Mouse (Mus musculus): ENCODE results near the gene Anapc16. TPM values are rescaled to one million over a fixed set of nuclear protein-coding genes. Genes with fewer than 3 reads are reported as not detected.

Gene Anapc16
- total RNA-seq, 2 experiments from 2014 or later, result 68.1 to 73.7 TPM

GRCm38 (mm10) chr10:59974191-59974664, 28.7 kb downstream of the Anapc16 start:
- intact Hi-C loops (cut with DNase I), result loop anchor here (1.0 kb wide), 1 partner anchor 22 kb away; no protein-coding TSS in a partner anchor
- DNase-seq, result peak; percentile 81 to 85

- intact Hi-C loops (cut with DNase I), result loop anchor here (2.0 kb wide), 1 partner anchor 63 kb away; no protein-coding TSS in a partner anchor
- DNase-seq, result no peak
Observed at GRCm38 (mm10) chr10:59973400-59973799, 29.5 kb downstream of the Anapc16 start.

GRCm38 (mm10) chr10:59972999-59973398, 29.9 kb downstream of the Anapc16 start:
- no peak for DNase-seq
- intact Hi-C loops (cut with DNase I), result loop anchor here (2.0 kb wide), 1 partner anchor 62 kb away; no protein-coding TSS in a partner anchor

GRCm38 (mm10) chr10:59972534-59972933, 30.4 kb downstream of the Anapc16 start:
- peak; percentile 71 to 75 for DNase-seq
- intact Hi-C loops (cut with DNase I), result loop anchor here (2.0 kb wide), 1 partner anchor 62 kb away; no protein-coding TSS in a partner anchor

DNA sequence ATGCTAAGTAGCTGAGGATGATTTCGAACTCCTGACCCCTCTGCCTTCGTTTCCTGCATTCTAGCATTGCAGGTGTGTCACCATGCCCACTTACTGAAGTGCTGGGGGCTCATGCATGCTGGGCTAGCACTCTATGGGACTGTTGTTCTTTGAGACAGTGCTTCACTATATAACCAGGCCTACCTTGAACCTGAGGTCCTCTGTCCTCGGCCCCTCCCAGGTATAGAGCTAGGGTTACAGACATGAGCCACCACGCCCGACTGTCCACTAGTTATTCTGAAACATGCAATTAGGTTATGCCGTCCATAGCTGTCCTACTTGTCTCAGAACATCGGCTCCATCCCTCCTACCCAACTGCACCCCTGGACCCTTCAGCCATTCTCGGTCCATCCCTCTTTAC, 31.1 kb downstream of the Anapc16 start:
- intact Hi-C loops (cut with DNase I), result loop anchor here (2.0 kb wide), 2 partner anchors 21 to 61 kb away; partner anchors contain the start of gene Ddit4
- no peak for DNase-seq

DNA sequence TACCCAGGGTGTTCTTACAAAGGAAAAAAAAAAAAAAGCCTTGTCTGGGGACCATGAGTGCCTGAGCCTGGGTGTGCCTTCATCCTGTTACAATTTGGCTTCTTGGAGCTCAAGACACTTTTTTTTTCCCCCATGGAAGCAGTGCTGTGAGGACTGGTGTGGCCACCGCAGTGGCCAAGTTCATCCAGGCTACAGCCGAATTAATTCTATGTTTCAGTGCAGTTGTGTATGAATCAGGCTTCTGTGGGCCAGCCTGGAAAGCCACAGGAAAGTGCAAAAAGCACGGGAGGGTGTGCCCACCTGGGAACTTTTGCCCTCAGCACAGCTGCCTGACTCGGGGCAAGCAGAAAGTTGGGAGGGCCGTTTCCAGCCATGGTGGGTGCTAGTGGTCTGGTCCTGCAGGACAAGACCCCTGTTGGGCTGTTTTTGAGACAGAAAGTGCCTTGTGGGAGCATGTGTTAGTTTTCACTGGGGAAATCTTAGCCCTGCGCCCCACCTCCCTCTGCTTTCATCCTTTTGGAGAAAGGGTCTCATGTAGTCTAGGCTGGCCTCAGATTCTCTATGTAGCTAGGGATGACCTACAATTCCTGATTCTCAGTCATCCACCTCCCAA, 32.4 kb downstream of the Anapc16 start:
- intact Hi-C loops (cut with DNase I), result loop anchor here (2.0 kb wide), 1 partner anchor 20 kb away; the partner anchor contains the start of gene Ddit4
- peak in 1 of 2 experiments; percentile 74 for DNase-seq

- intact Hi-C loops (cut with DNase I), result loop anchor here (2.0 to 5.0 kb wide), 2 partner anchors 19 to 32 kb away; partner anchors contain the start of genes Anapc16, Ascc1 and Ddit4
- peak; percentile 86 to 91 for DNase-seq
Observed at GRCm38 (mm10) chr10:59969821-59970449, 33.0 kb downstream of the Anapc16 start.

GRCm38 (mm10) chr10:59967309-59967942, 35.5 kb downstream of the Anapc16 start:
- intact Hi-C loops (cut with DNase I), result loop anchor here (5.0 kb wide), 1 partner anchor 35 kb away; the partner anchor contains the start of genes Anapc16 and Ascc1
- DNase-seq, result peak; percentile 78 to 79

DNA sequence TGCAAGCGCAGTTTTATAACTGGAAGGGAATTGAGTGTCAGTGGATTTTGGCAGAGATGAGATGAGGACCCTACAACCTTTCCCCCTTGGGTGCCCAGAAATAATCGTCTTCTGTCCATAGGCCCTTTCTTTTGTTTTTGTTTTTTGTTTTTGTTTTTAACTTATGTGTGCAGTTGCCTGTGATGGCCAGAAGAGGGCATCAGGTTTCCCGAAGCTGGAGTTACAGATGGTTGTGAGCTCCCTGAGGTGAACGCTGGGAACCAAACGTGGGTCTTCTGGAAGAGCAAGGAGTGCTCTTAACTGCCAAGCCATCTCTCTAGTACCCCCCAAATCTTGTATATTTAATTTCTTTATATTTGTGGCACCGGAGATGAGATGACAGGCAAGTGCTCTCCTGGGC, 36.2 kb downstream of the Anapc16 start:
- no peak for DNase-seq
- intact Hi-C loops (cut with DNase I), result loop anchor here (5.0 kb wide), 1 partner anchor 36 kb away; the partner anchor contains the start of genes Anapc16 and Ascc1

GRCm38 (mm10) chr10:59965788-59966187, 37.1 kb downstream of the Anapc16 start:
- intact Hi-C loops (cut with DNase I), result loop anchor here (5.0 kb wide), 1 partner anchor 37 kb away; the partner anchor contains the start of genes Anapc16 and Ascc1

GRCm38 (mm10) chr10:59965362-59965695, 37.6 kb downstream of the Anapc16 start:
- no peak for DNase-seq
- intact Hi-C loops (cut with DNase I), result loop anchor here (5.0 kb wide), 1 partner anchor 37 kb away; the partner anchor contains the start of genes Anapc16 and Ascc1

More at GRCm38 (mm10) chr10:59965788-59966187, 37.1 kb downstream of the Anapc16 start:
- DNase-seq, result no peak

- intact Hi-C loops (cut with DNase I), result loop anchor here (5.0 kb wide), 1 partner anchor 38 kb away; the partner anchor contains the start of genes Anapc16 and Ascc1
Observed at GRCm38 (mm10) chr10:59964504-59965361, 38.2 kb downstream of the Anapc16 start.

GRCm38 (mm10) chr10:59963609-59964008, 39.3 kb downstream of the Anapc16 start:
- DNase-seq, result no peak
- intact Hi-C loops (cut with DNase I), result no loop called here

More at GRCm38 (mm10) chr10:59964504-59965361, 38.2 kb downstream of the Anapc16 start:
- peak in 1 of 2 experiments; percentile 47 for DNase-seq

DNA sequence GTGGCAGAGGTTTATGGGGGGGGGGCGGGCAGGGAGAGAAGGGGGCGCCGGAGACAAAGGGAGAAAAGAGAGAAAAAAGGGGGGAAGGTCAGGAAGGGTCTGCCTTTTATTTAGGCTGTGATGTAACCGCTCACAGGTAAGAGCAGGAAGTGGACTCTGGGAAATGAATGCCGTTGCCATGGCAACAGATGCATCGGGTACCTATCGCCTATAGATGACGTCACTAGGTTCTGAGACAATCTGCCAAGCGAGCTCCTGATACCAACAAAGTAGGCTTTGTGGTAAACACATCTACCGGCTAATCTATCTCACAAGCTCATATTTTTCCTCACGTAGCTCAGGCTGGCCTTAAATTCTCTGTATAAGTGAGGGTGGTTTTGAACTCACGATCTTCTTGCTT, 43.4 kb downstream of the Anapc16 start:
- no peak for DNase-seq
- intact Hi-C loops (cut with DNase I), result no loop called here

DNA sequence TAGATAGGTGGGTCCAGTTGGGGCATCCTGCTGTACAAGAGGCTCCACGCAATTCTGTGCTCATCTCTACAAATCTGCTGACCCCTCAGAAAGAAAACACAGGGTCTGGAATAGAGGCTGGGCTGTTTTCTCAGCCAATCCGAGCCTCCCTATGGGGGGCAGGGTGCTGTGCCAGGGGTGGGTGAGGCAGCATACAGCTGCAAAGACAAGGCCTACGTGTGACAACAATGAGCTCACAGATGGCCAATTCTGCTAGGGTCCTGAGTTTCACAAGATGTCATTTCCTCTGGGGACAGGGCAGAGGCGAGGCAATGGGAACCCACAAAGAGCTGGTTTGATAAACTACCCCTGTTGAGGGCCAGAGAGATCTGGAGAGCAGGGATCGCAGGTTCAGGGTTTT, 44.5 kb downstream of the Anapc16 start:
- intact Hi-C loops (cut with DNase I), result no loop called here
- peak in 1 of 2 experiments; percentile 45 for DNase-seq

DNA sequence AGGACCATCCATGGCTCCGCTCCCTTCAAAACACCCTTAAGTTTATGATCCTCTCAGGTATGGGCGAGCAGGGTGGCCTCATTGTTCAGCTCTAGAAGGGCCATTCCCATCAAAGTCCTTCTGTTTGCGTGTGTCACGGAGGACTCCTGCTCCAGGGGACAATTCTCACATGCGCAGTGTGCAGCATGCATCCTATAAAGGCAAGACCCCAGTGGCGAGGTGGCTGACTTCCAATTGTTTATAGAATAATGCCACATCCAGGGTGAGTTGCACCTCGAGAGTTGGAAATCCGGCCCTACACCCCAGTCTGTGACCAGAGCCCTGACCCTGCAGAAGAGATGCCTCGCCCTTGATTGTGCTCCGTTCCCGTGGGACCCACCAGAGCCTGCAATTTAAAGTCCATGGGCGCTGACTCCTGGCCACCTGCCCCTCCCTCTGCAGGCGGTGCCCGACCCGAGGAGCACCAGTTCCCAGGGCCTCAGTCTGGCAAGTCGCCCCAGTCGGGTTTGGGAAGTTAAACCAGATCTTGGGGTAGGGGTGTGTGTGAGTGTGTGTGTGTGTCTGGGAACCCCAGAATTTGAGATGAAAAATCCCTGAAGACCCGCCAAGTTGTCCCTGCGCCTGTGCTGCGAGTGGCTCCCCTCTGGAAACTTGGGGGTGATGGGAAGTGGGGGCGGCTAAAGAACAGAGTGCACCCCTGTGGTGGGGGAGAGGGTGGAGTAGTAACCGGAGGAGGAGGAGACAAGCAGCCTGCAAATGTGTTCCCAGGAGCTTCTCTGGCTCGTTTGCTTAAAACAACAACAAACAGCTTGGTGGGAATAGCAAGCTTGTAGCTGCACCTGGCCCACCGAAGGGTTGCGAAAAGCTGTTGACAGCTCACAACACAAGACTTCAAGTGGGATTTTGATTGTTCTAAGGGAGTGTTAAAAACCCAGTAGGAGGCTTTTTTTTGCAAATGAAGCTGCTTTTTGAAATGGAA, 45.5 kb downstream of the Anapc16 start:
- peak; percentile 66 to 80 for DNase-seq
- intact Hi-C loops (cut with DNase I), result no loop called here

- intact Hi-C loops (cut with DNase I), result no loop called here
- DNase-seq, result no peak
Observed at GRCm38 (mm10) chr10:59956681-59957080, 46.3 kb downstream of the Anapc16 start.

GRCm38 (mm10) chr10:59953564-59954039, 49.3 kb downstream of the Anapc16 start:
- DNase-seq, result no peak
- intact Hi-C loops (cut with DNase I), result no loop called here

Measured in heart, postnatal 36 days (tissue).